In the genomic region with DNA sequence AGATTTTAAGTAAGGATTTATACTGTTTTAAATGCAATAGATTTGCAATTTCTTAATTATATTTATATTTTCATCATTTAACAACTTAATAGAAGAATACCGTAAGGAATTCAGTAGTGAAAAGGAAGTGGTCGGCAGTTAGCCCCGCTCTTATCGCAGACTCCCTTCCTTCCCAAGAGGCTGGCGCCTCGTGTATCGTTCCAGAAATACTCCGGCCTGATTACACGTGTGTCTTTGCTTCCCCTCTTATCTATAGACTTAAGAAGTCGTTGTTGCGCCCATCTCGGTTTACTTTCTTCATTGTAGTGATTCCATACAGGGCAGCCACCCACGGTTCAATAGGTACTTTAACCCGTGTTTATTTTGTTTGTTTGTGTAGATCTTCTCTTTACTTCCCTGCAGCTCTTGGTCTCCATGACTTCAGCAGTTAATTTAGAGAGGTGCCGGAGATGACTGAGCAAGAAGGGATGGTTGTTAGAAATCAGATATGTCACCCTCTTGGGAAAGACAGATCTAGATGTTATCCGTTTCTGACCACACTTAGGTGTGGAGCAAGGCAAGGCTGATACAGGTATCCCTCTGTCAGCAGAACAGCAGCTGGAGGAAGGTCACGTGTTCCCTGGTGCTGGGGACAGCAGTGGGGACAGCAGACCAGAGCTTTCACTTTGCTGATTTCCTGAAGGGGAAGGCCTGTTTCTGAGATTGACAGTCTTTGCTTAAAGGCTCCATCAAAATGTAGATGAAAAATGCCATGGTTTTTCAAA, we compare ENCODE assay signal across 21 mouse cellular contexts. TPM values are rescaled to one million over a fixed set of nuclear protein-coding genes. Genes with fewer than 3 reads are reported as not detected.
DNase-seq lines count a peak whose midpoint lies in the region; ATAC-seq and TF ChIP-seq lines count a peak whose summit lies in the region.
"Had no signal": no experiment of that assay in that cellular context is flagged by ENCODE, and none has a peak within 500 bp of the region (broad histone marks: within the 10 kb centered on the region; RNA-seq: fewer than 3 reads in every experiment).

No protein-coding gene starts in this region.

- TF ChIP-seq EP300 in liver, postnatal 0 days (IDR thresholded peaks at IDR 0.05; ENCODE audit: low read depth): no peak; the same call in 1 of the 2 replicates

- no peak for TF ChIP-seq CTCF in liver, postnatal 0 days (IDR thresholded peaks at IDR 0.05; ENCODE audit: low read depth)

- H3K4me3 ChIP-seq in heart, embryonic 10.5 days: peak overlapping the region; percentile 40
- H3K4me3 ChIP-seq in intestine, embryonic 16.5 days (ENCODE audit: low read length): no peak overlapping the region
- H3K4me3 ChIP-seq in intestine, embryonic 15.5 days (replicated peaks): no peak overlapping the region
- no peak overlapping the region for H3K4me3 ChIP-seq in liver, postnatal 0 days (ENCODE audit: low read depth, low read length)
- H3K4me3 ChIP-seq: embryonic facial prominence, embryonic 10.5 days; forebrain, embryonic 13.5 days; hindbrain, embryonic 15.5 days; limb, embryonic 13.5 days had no signal

- no peak overlapping the region for H3K4me2 ChIP-seq in intestine, embryonic 16.5 days (ENCODE audit: low read depth, low read length)
- no peak overlapping the region for H3K4me2 ChIP-seq in intestine, embryonic 15.5 days (replicated peaks)
- 0 out of 2 replicates have a peak overlapping the region, but pooled peaks have one; percentile 4 for H3K4me2 ChIP-seq in liver, postnatal 0 days (ENCODE audit: low read depth, low read length)
- H3K4me2 ChIP-seq: forebrain, embryonic 13.5 days; hindbrain, embryonic 15.5 days; limb, embryonic 13.5 days had no signal

- H3K9me3 ChIP-seq in heart, embryonic 10.5 days: no peaks in the 10 kb centered on the region
- H3K9me3 ChIP-seq in intestine, embryonic 16.5 days (ENCODE audit: control insufficient read depth, low read length): no peaks in the 10 kb centered on the region
- no peaks in the 10 kb centered on the region for H3K9me3 ChIP-seq in intestine, embryonic 15.5 days
- H3K9me3 ChIP-seq in liver, postnatal 0 days (ENCODE audit: low read length): no peaks in the 10 kb centered on the region
- H3K9me3 ChIP-seq: embryonic facial prominence, embryonic 10.5 days; forebrain, embryonic 13.5 days; hindbrain, embryonic 15.5 days; limb, embryonic 13.5 days had no signal

- H3K36me3 ChIP-seq in heart, embryonic 10.5 days: no peaks in the 10 kb centered on the region
- no peaks in the 10 kb centered on the region for H3K36me3 ChIP-seq in intestine, embryonic 16.5 days (ENCODE audit: control insufficient read depth, insufficient read depth, low read length)
- H3K36me3 ChIP-seq in intestine, embryonic 15.5 days: no peaks in the 10 kb centered on the region
- no peaks in the 10 kb centered on the region for H3K36me3 ChIP-seq in liver, postnatal 0 days (replicated peaks; ENCODE audit: insufficient read depth, low read length)
- H3K36me3 ChIP-seq: embryonic facial prominence, embryonic 10.5 days; hindbrain, embryonic 15.5 days; limb, embryonic 13.5 days had no signal

- intact Hi-C loops in heart, postnatal 14 days (cut with DNase I): loop anchor here (5.0 kb wide), 1 partner anchor 41 kb away; a partner anchor contains a TSS

- H3K9ac ChIP-seq in intestine, embryonic 16.5 days (ENCODE audit: low read depth, low read length): no peak overlapping the region
- no peak overlapping the region for H3K9ac ChIP-seq in intestine, embryonic 15.5 days
- no peak overlapping the region for H3K9ac ChIP-seq in liver, postnatal 0 days (replicated peaks)
- H3K9ac ChIP-seq: forebrain, embryonic 13.5 days; hindbrain, embryonic 15.5 days; limb, embryonic 13.5 days had no signal

- H3K27ac ChIP-seq in heart, embryonic 10.5 days: peak overlapping the region; percentile 29; the same call in 1 of the 2 replicates
- no peak overlapping the region for H3K27ac ChIP-seq in intestine, embryonic 16.5 days (ENCODE audit: low read length)
- no peak overlapping the region for H3K27ac ChIP-seq in intestine, embryonic 15.5 days
- H3K27ac ChIP-seq in liver, postnatal 0 days (ENCODE audit: low read depth): no peak overlapping the region
- H3K27ac ChIP-seq: embryonic facial prominence, embryonic 10.5 days; forebrain, embryonic 13.5 days; hindbrain, embryonic 15.5 days; limb, embryonic 13.5 days had no signal

- H3K4me1 ChIP-seq in heart, embryonic 10.5 days: peaks cover 65% of the 10 kb centered on the region
- H3K4me1 ChIP-seq in intestine, embryonic 16.5 days (ENCODE audit: control insufficient read depth, insufficient read depth, low read length): no peaks in the 10 kb centered on the region
- no peaks in the 10 kb centered on the region for H3K4me1 ChIP-seq in intestine, embryonic 15.5 days (replicated peaks)
- H3K4me1 ChIP-seq in liver, postnatal 0 days (ENCODE audit: insufficient read depth): peaks cover 3% of the 10 kb centered on the region; the same call in 1 of the 2 replicates

- DNase-seq in heart, embryonic 10.5 days (ENCODE audit: low spot score): no peak
- no peak for DNase-seq in heart, postnatal 14 days
- DNase-seq in liver, postnatal 0 days: no peak
- no peak for DNase-seq in spleen, postnatal 10 days (ENCODE audit: low spot score in 2 of 2)
- no peak for DNase-seq in layer of hippocampus, adult 9-11 months
- DNase-seq: adrenal gland, postnatal 10 days; cerebellum, adult 11 months; cerebellum, postnatal 25 days; gastrocnemius, postnatal 36 days; kidney, adult 2 months; kidney, postnatal 25 days; thymus, adult 2 months had no signal

- WGBS in heart, embryonic 10.5 days: 16% methylated on average over 17 of the region's 17 CpGs
- WGBS in intestine, embryonic 16.5 days: 69% methylated on average over 17 of the region's 17 CpGs
- 62% methylated on average over 17 of the region's 17 CpGs for WGBS in intestine, embryonic 15.5 days
- WGBS in liver, postnatal 0 days (ENCODE audit: insufficient replicate concordance): 20% methylated on average over 17 of the region's 17 CpGs

- H3K27me3 ChIP-seq in heart, embryonic 10.5 days (ENCODE audit: insufficient read depth, poor library complexity, severe bottlenecking): no peaks in the 10 kb centered on the region
- no peaks in the 10 kb centered on the region for H3K27me3 ChIP-seq in intestine, embryonic 16.5 days (replicated peaks; ENCODE audit: control insufficient read depth, insufficient read depth, low read length)
- H3K27me3 ChIP-seq in intestine, embryonic 15.5 days (replicated peaks): no peaks in the 10 kb centered on the region
- H3K27me3 ChIP-seq in liver, postnatal 0 days (ENCODE audit: insufficient read depth, low read length): no peaks in the 10 kb centered on the region
- H3K27me3 ChIP-seq: CH12.LX; forebrain, embryonic 13.5 days; hindbrain, embryonic 15.5 days; limb, embryonic 13.5 days had no signal

- ATAC-seq in intestine, embryonic 16.5 days: peak; percentile 76
- no peak for ATAC-seq in intestine, embryonic 15.5 days
- no peak for ATAC-seq in liver, postnatal 0 days
- ATAC-seq in inflammation-experienced regulatory T-cells, adult 6 months: no peak
- ATAC-seq: forebrain, embryonic 13.5 days; midbrain, embryonic 16.5 days had no signal

RNA-seq across cellular contexts. Expression of a gene that starts 40.7 kb away (rescaled TPM):
- 9.4 and 12.5 TPM in 2 replicates for polyA plus RNA-seq in heart, embryonic 10.5 days (2016; fragmentation: Nextera tagmentation; extraction: Ambion mirVana)
- total RNA-seq in heart, postnatal 14 days (2021): 10 to 100 TPM; 28.7 to 29.1 TPM
- 5.0 TPM in 2 replicates for polyA plus RNA-seq in intestine, embryonic 16.5 days (2015; fragmentation: Nextera tagmentation; extraction: Ambion mirVana)
- polyA plus RNA-seq in intestine, embryonic 15.5 days (2015; fragmentation: Nextera tagmentation; extraction: Ambion mirVana): 6.6 TPM in 2 replicates
- polyA plus RNA-seq in liver, postnatal 0 days (2015; fragmentation: Nextera tagmentation; extraction: Ambion mirVana): 1.9 and 2.0 TPM in 2 replicates
- 1 to 10 TPM; 2.8 to 6.4 (median 5.2) TPM for polyA plus RNA-seq in inflammation-experienced regulatory T-cells, adult 6 months (2017; shearing (Covaris generic))
